Mouse (Mus musculus) liver (tissue): Measurements from ENCODE around the gene Rimbp3.
"Not testable (repeated sequence)": the region's sequence is repeated elsewhere in the genome, so short reads cannot be mapped to it uniquely, and the experiment has no call there.

Experiments used
- DNase-seq: peaks from one replicate; pipeline ENCODE4 v3.0.0-alpha.2; 2020; ENCODE audit warnings: mixed read lengths

The Rimbp3 gene

DNA sequence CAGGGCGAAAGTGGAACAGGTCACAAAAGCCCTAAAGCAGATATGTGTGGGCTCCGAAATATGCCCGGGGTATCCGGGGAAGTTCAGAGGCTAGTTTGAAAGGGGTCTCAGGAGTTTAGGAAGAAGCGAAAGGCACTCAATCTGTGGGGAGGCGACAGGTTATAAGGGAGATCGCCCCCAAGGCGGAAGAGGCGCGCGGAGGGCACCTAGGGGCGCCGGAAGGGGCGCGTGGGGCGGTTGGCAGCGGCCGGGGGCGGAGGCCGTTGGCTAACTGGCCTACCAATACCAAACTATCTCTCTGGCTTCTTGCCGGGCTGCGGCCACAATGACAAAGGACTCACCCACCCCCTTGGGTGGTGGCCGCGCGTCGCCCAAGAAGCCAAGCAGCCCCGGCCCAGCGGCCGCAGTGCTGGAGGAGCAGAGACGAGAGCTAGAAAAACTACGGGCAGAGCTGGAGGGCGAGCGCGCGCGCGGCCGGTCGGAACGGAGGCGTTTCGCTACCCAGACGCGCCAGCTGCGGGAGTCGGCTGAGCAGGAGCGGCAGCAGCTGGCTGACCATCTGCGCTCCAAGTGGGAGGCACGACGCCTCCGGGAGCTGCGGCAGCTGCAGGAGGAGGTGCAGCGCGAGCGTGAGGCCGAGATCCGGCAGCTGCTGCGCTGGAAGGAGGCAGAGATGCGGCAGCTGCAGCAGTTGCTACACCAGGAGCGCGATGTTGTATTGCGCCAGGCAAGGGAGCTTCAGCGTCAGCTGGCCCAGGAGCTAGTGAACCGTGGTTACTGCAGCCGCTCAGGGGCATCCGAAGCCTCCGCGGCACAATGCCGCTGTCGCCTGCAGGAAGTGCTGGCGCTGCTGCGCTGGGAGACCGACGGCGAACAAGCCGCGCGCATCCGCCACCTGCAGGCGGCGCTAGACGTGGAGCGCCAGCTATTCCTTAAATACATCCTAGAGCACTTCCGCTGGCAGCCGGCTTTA is at the start of gene Rimbp3:
Gene Rimbp3 (plus strand): TSS at position 215 of the 973 bp plus-strand sequence.
- DNase-seq = peak; percentile 88

DNA sequence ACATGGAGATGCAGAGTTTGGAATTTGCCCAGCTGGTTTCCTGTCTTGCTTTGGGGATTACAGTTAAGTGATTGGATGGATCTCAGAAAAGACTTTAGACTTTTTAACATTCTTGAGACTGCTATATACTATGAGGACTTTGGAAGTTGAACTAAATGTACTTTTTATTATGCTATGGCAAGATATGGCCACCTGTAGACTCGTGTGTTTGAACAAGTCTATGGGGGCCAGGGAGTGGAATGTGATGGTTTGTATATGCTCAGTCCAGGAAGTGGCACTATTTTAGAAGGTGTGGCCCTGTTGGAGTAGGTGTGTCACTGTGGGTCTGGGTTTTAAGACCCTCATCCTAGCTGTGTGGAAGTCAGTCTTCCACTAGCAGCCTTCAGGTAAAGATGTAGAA is 42.9 kb upstream of the Rimbp3 start:
- not testable (repeated sequence) for DNase-seq

- no peak for DNase-seq
Measured at GRCm38 (mm10) chr16:17167179-17167578, 41.2 kb upstream of the Rimbp3 start.

- DNase-seq = no peak
Measured at GRCm38 (mm10) chr16:17168049-17168448, 40.4 kb upstream of the Rimbp3 start.

- no peak for DNase-seq
Measured at GRCm38 (mm10) chr16:17175765-17176164, 32.6 kb upstream of the Rimbp3 start.

DNA sequence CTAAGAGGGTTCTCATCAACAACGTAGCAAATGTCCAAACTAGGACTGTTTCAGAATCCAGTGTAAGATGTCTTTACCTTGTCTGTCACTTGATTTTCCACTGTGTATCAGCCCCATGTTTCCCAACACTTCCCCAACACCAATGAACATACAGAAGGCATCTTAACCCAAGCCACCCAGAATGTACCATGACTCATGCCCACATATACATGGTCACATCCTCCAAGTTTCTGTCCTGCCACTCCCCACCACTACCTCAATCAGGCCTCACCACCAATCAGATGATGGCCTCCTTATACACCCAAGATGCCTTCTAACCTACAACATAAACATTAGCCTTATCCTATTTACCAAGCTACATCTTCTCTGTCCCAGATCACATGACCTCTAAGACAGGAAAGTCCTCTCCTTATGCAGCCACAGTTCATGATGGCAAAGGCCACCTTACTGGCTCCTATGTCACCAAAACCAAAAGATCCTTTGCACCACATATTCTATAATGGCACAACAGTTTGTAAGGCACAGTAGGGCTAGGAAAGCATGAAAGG is 30.7 kb upstream of the Rimbp3 start:
- no peak for DNase-seq

- no peak for DNase-seq
Measured at GRCm38 (mm10) chr16:17179706-17180105, 28.7 kb upstream of the Rimbp3 start.

- DNase-seq = peak; percentile 19
Measured at GRCm38 (mm10) chr16:17181382-17181781, 27.0 kb upstream of the Rimbp3 start.

DNA sequence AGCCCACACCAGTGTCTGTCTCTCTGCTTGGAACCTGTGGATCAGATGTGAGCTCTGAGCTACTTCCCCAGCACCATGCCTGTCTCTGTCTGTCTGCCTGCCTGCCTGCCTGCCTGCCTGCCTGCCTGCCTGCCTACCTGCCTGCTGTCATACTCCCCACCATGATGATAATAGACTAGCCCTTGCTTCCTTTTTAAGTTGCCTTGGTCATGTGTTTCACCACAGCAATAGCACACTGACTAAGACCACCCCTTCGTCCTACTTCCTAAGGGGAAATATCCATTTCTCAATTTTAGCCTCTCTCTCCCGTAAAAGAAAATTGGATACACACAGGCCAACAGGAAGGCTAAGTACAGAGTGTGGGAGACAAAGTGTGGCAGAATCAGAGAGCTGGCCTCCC is 26.3 kb upstream of the Rimbp3 start:
- DNase-seq = no peak

DNA sequence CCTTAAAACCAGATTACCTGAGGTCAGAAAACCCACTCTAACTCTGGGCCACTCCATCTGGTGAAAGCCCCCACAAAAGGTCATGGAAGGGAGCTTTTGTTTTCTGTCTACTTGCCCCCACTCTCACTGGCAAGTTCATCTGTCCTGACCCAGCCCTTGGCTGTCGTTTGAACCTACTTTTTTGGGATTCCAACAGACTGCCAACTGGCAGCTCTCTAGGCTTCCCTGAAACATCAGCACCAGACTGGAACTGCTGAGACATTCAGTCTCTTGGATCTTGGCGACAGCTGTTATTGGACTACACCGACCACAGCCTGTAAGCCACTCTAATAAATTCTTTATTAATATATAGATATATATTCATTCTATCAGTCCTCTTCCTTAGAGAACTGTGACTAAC is 25.4 kb upstream of the Rimbp3 start:
- DNase-seq = no peak

GRCm38 (mm10) chr16:17185475-17185874 is 22.9 kb upstream of the Rimbp3 start:
- no peak for DNase-seq

DNA sequence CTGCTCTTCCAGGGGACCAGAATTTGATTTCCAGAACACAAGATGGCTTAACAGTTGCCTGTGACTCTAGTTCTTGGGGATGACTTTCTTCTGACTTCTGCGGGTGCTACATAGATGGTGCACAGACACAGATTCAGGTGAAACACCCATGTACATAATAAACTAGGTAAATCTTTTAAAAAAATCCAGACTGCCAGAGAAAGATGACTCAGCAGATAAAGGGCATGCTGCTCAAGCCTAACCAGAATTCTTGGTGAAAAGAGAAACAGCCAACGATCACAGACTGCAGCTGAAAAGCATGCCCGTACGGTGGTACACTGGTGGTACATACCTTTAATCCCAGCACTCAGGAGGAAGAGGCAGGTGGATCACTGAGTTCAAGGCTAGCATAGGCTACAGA is 14.6 kb upstream of the Rimbp3 start:
- no peak for DNase-seq

DNA sequence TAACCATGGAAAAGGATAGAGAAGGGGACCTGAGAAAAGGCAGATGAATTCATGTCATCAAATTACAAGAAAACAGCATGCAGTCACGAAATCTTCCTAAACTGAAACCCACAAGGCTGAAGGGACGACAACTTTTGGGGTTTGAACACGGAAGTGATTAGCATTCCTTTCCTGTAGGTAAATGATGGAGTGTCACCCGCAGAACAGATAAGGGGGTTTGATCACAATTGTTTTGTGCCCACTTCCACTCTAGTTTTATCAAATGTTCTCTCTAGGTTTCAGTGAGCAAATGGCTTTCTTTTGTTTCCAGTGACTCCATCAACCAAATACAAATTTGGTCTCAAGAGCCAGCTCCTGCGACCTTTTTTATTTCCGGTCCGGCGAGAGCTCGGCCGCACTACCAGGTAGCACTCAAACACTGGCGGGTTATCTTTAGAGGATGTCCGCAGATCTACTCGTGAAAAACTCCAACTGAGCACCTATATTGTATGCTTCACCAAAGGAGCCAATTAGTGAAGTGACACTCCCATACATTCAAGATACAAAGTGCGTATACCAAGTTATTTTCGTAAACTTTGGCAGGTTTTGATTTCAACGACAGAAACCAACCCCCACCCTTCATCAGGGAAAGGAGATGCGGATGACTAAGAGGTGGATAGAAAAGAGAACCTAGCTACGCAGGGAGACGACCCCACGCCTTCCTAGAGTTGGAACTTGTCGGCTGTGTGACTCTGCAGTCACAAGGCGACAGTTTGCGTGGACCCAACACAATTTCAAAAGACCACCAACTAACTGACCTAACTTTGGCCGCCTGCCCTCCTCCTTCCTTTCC is 8.1 kb upstream of the Rimbp3 start:
- DNase-seq = peak; percentile 21

GRCm38 (mm10) chr16:17200953-17201707 is 7.3 kb upstream of the Rimbp3 start:
- peak; percentile 89 for DNase-seq

GRCm38 (mm10) chr16:17201977-17202376 is 6.4 kb upstream of the Rimbp3 start:
- no peak for DNase-seq

- DNase-seq = no peak
Measured at GRCm38 (mm10) chr16:17202549-17202948, 5.9 kb upstream of the Rimbp3 start, which contains the start of gene Ube2l3. TSS of gene Ube2l3 (minus strand) at chr16:17202649.

DNA sequence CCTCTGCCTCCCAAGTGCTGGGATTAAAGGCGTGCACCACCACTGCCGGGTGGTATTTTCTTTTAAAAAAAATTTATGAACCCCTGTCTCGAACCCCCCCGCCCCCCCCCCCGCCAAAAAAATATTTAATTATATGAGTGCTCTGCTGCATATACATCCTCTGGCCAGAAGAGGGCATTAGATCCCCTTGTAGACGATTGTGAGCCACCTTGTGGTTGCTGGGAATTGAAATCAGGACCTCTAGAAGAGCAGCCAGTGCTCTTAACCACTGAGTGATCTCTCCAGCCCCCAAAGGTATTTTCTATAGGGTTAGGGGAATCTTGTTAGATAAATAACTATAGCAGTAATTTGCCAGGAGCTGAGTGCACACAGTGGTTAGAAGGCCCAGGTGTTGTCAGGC is 3.4 kb upstream of the Rimbp3 start:
- DNase-seq = peak; percentile 35

DNA sequence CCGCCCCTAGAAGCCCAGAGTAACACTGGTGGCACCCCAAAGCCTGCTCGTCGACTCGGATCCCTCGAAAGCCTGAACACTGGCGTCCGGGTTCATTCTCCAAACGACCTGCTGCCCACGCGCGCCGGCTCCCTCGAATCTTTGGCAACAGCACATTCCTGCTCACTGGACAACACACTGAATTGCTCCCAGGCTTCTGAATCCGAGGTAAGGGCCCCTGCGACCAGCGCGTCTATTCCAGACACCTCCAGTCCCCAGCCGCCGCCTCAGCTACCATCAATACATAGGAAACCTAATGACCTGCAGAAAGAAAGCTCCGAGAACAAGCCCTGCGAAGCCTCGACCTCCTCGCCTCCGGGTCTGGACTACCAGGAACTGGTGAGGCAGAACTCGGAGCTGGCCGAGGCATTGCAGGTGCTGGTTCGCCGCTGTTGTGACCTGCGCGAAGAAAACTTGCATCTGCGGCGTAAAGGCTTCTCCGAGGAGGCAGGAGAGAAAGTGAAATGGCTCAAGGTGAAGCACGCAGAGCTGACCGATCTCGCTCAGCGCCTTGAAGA is 1.1 kb downstream of the Rimbp3 start:
- DNase-seq = peak; percentile 36

DNA sequence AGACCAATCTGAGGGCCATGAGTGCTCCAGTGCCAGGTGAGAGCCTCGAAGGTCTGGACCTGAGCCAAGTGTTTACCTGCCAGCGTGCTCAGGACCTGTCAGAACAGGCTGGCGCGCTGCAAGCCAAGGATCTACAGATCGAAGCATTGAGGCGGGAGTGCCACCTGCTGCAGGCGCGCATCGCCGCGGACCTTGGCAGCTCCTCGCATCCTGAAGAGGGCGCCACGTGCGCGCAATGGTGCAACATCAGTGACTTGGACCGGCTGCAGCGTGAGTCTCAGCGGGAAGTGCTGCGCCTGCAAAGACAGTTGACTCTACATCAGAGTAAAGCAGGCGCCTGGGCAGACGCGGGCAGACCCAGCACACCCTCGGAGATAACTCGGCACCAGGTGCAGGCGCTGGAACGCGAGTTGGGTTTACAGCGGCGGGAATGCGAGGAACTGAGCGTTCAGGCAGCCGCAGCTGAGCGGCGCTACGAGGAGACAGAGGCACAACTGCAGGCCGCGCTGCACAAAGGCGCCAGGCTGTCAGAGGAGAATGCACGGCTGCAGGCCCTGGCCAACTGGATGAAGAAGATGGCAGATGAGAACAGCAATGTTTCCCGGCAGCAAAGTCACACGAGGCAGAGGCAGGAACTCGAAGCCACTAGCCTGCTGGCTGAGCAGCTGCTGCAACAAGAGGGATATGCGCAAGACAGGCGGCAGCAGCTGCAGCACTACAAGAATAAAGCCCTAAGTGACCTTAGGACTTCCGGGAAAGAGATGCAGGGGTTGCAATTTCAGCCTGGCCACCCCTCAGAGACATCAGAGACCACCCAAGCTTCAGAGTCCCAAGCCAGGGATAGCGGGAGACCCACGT is 1.8 kb downstream of the Rimbp3 start:
- peak; percentile 92 for DNase-seq

- DNase-seq = no peak
Measured at GRCm38 (mm10) chr16:17216934-17217633, 8.7 kb downstream of the Rimbp3 start.
